Mouse (Mus musculus) bone marrow macrophage, adult 2 months (primary cell): ENCODE results near the gene Gripap1.

ENCODE experiments used
- CTCF ChIP-seq: IDR thresholded peaks from 2 replicates; pipeline ENCODE4 v1.5.1; 2012; ENCODE audit warnings: low read depth, mild to moderate bottlenecking, low read length, moderate library complexity
- POLR2A ChIP-seq: IDR thresholded peaks from 2 replicates; pipeline ENCODE4 v1.6.1; 2012; ENCODE audit warnings: mild to moderate bottlenecking, low read depth, low read length, borderline replicate concordance

DNA sequence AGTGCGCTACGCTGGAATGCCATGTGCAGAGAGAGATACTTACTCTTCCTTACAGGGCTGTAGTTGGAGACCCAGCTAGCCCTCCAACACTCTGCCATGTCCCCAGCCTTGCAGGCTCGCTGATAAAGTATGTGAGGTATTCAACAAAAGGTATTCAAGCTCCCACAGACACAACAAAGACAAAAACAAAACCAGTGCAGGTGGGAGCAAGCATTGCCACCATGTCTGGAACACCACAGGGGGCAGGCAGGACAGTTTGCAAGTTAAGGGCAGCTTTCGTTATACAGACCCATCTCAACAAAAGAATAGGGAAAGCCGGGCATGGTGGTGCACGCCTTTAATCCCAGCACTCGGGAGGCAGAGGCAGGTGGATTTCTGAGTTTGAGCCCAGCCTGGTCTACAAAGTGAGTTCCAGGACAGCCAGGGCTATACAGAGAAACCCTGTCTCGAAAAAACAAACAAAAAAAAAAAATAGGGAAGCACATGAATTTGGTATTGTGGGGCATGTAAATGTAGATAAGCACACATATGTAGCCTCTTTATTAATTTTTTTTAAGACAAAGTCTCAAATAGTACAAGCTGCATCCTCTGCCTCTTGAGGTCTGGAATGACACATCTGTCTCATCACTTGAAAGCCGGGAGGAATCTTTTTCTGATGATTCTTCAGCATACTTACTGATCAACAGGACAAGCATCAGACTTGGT is 13.9 kb upstream of the Gripap1 start:
- TF ChIP-seq CTCF (no peak), POLR2A (no peak)
